Mouse (Mus musculus) gonadal fat pad, adult 2 months (tissue): ENCODE measurements around the gene Ccdc78. TPM values are rescaled to one million over a fixed set of nuclear protein-coding genes. Genes with fewer than 3 reads are reported as not detected.
"Not testable (repeated sequence)": the region's sequence is repeated elsewhere in the genome, so short reads cannot be mapped to it uniquely, and the experiment has no call there.

Experiments used
- DNase-seq: peaks from one replicate; pipeline ENCODE4 v3.0.0-alpha.2; 2012; ENCODE audit warnings: low read depth
- polyA plus RNA-seq: library from polyadenylated mRNA; depleted of rRNA; stranded (reverse); fragments of >200 nt; gene quantifications from 2 replicates; pipeline ENCODE4 v1.2.3, GENCODE M21; 2012

The Ccdc78 gene
- polyA plus RNA-seq, 1 experiment, result 0.30 TPM

GRCm38 (mm10) chr17:25783086-25783485 lies 3.3 kb upstream of the Ccdc78 start:
- DNase-seq, result no peak

DNA sequence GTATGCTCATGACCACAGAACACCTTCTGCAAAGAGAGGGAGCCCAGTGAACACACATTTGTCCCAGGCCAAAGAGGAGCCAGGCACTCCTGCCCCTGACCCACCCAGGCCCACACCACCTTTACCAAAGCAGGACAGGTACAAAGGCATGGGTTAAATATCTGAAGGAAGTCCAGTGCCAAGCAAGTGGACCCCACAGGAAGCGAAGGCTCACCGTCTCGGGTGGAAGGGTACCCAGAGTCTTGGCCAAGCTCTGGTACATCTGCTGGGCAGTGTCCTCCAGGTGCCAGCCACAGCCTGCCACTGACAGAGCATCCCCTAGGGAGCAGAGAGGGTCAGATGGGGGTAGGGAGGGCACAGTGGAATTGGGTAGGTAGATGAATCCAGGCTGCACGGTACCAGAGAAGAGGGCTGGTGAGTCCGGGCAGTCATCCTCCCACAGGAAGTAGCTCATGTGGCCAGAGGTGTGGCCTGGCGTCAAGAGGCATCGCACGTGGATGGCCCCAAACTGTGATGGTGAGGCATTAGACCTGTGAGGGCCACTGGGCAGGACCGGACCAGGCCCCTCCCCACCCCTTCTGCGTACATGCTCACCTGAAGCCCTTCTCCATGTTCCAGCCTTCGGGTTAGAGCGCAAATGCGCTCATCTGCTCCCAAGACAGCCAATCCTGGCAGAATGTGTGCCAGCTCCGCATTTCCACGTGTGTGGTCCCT lies 2.4 kb upstream of the Ccdc78 start:
- no peak for DNase-seq

DNA sequence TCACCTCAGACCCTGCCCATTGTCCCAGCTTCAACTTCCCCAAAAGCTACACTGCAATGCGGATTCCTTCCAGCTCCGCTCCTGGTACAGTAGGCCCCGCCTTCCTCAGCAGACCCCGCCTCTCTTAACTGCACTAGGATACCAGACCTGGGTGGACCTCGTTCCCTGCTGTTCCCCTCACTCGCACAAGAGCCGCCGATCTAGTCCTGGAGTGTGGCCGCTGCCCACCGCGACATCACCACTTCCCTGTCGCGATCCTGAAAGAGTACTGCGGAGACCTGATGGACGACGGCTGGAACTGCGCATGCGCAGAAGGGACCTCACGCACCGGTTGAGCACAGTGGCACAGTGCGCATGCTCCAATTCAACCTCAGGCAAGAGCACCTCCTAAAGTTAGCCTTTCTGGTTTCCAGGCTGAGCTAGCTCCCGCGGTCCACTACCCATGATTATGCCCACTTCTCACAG lies 1.1 kb upstream of the Ccdc78 start, which contains the start of gene Haghl:
Haghl (minus strand) TSS at position 393 of the 465 bp plus-strand sequence.
- no peak for DNase-seq

GRCm38 (mm10) chr17:25786781-25787504 lies 563 bp downstream of the Ccdc78 start:
- DNase-seq, result no peak

DNA sequence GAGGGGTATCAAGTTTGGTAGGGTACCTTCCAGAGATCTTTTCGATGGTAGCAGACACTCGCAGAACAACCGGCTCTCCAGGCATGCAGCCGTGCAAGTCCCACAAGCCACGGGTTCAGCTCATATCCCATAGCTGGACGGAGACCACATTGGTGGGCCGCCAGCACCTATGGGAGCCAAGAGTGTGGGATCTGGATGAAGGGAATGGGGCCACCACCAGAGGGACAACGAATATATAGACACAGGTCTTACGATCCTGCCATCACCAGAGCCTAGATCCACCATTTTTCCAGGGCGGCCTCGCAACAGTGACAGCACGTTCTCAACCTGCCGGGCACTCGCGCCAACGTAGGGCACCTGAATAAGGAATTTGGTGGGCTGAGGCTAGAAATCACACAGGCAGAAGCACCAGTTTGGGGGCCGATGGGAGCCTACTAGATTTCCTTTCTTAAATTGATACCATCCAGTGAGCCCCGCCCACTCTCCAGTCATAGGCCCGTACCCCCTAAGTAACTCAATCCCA lies 5.0 kb downstream of the Ccdc78 start:
- DNase-seq, result no peak

GRCm38 (mm10) chr17:25791843-25792527 lies 5.6 kb downstream of the Ccdc78 start:
- DNase-seq, result no peak

DNA sequence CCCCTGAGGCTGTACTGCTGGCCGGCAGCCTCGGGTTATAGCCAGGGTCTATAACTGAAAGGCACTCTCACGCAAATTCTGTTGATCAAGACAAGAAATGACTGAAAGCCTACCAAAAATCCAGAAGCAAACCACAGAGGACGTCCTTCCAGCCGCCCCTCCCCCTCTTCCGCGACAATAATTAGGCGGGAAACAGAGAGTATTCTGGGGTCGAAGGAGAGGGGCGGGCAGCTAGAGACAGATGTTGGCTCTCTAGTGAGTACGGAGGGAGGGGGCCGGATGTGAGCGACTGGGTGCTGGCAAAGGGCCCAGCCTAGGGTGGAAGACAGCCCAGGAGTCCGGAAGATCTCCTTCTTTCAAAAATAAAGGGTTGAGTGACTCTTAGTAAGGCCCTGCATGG lies 6.2 kb downstream of the Ccdc78 start, which contains the start of gene Fam173a:
Fam173a (minus strand) TSS at position 287 of the 400 bp plus-strand sequence.
- DNase-seq, result no peak

DNA sequence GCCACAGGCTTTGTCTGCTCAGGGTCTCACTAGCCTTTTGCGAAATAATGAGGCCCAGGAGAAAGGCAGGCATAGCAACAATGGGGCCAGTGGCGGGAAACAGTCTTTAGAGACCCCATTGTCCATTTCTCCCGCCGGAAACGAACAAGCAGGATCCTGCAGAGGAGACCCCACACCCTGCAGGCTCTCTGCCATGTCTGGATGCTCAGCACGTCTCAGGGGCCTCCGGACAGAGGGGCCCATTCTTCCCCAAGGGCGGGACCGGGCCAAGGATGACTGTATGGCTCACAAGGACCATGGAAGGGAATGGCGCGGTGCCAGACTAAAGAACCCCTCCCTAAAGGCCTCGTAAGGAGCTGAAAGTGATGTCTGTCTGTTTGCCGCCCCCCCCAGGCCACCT lies 7.8 kb downstream of the Ccdc78 start:
- DNase-seq, result no peak

DNA sequence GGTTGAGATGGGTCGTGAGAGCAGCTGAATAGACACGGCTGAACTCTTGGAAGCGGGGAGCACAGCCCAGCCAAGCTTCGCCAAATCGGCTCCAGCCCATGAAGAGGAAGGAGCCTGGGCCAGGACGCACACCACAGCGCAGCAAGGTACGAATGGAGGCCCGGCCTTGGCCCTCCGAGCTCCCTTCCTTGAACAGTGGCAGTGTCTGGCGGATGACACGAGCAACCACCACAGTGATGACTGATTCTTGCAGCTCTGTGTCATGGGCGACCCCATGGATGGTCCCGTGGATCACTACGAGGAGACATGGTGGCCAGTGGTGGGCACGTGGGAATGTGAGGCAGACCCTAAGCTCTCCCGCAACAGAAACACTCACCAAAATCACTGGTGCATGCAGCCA lies 8.6 kb downstream of the Ccdc78 start:
- DNase-seq, result no peak

DNA sequence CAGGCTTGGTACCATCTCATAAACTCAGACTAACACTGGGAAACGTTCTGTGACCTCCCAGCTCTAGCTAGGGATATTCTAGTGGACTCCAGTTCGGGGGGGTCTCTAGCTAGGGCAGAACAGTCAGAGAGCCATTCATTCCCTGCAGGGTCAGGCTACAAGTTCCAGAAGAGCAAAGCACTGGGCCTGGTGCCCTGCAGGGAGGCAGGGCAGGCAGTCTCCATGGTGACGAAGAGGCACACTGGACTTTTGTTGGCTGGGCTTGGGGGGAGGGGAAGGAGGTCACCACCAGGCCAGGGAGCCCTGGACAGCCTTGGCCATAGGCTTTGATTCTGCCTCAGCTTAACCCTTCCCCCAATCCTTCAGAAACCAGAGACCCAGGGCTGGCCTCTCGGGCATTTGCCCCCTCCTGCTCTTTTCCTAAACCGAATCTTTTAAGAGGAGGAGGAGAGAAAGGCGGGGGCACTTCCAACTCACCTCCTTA lies 9.3 kb downstream of the Ccdc78 start, which contains the start of gene AC134908.4:
AC134908.4 (minus strand) TSS at position 51 of the 484 bp plus-strand sequence.
- DNase-seq, result no peak

DNA sequence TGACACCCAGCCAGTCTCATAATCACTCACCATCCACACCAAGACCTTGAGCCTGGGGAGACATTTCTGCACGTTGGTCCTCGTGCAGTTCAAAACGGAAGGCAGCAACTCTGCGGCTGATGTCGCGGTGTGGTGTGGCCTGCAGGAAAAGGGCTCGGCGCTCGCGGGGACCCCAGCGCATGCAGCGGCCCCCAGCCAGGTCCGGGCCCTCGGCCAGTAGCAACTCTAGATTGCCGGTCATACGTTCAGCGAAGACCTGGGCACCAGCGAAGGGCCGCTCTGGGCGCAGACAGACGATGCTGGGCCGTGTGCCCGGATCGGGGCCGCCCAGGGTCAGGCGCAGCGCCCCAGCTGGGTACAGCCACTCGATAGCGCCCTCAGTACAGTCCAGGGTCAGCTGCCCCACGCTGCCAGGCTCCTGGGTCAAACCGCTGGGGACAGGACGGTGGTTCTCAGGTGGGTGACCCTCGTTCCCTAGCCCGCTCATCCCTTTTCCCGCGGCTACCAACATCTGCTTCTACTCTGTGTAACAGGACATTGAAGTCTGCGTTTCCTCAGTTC lies 9.9 kb downstream of the Ccdc78 start:
- no peak for DNase-seq

GRCm38 (mm10) chr17:25796951-25797369 lies 10.6 kb downstream of the Ccdc78 start, which contains the start of gene Metrn:
TSS of gene Metrn (minus strand) at chr17:25797136.
- DNase-seq, result no peak

- DNase-seq, result no peak
These were observed 14.6 kb downstream of the Ccdc78 start for GRCm38 (mm10) chr17:25801029-25801428.

DNA sequence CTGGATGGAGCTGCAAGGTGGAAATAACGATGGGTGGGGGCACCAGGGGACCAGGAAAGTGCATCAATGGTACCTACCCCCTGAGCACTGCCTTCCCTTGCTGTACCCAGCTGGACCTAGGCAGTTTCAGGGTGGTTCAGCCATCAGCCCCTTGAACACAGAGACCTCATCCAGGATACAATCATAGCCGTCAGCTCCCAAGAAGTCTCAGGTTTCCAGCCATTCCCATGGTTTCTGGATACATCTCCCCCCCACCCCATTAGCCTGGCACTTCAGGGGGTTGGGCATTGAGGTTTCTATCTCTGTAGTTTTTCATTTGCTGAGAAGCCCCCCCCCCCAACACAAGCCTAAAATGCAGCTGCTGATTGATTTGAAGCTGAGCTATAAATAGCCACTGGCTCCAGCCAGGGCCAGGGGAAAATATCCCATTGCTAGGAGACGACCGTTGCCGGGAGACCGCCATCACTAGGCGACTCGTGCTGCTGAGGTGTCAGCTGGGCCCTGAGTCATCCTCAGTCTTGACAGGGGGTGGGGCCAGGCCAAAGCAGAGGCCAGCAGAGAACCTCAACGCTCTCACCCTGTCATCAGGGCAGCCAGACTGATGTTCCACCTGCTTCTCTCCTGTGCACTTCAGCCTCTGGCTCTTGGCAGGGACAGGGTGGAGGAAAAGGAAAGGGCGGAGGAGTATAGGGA lies 16.6 kb downstream of the Ccdc78 start:
- no peak for DNase-seq

- DNase-seq, result no peak
These were observed 20.1 kb downstream of the Ccdc78 start for GRCm38 (mm10) chr17:25806507-25806906.

- not testable (repeated sequence) for DNase-seq
These were observed 21.1 kb downstream of the Ccdc78 start for GRCm38 (mm10) chr17:25807452-25807851.

- no peak for DNase-seq
These were observed 21.6 kb downstream of the Ccdc78 start for GRCm38 (mm10) chr17:25808028-25808427.

DNA sequence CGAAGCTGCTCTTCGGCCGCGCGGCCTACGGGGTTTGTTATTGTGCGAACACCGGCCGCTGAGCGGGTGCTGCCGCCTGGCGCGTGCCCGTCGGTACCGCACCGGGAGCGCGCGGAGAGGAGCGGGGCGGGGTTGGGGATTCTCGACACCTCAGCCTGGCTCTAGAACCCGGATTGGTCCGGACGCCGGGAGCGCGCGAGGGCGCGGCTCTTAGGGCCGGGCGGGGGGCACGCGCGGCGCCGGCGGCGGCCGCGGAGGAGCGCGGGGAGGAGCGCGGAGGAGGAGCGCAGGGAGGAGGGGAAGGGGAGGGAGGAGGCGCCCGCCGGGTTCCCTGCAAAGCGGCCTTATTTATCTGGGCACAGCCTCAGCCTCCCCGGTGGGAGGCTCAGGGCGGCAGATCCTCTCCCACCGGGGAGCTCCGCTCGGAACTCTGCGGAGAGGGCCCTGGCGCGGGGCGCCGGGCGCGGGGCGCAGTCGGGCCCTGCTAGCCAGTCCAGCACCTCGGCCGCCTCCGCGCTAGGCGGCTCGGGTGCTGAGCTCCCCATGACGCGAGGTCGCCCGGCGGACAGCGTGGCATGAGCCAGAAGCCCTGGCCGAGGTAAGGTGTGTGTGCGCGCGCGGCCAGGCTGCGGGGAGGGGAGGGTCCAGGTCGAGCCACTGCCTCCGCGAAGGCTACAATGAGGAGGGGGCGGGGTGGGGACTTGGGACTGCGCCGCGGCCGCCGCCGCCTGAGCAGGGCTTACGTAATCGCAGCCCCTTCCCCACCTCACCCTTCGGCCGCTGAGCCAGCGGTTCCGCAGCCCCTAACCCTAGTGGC lies 22.6 kb downstream of the Ccdc78 start, which contains the start of gene Fbxl16:
Fbxl16 (plus strand) TSS at position 297 of the 817 bp plus-strand sequence.
- no peak for DNase-seq

DNA sequence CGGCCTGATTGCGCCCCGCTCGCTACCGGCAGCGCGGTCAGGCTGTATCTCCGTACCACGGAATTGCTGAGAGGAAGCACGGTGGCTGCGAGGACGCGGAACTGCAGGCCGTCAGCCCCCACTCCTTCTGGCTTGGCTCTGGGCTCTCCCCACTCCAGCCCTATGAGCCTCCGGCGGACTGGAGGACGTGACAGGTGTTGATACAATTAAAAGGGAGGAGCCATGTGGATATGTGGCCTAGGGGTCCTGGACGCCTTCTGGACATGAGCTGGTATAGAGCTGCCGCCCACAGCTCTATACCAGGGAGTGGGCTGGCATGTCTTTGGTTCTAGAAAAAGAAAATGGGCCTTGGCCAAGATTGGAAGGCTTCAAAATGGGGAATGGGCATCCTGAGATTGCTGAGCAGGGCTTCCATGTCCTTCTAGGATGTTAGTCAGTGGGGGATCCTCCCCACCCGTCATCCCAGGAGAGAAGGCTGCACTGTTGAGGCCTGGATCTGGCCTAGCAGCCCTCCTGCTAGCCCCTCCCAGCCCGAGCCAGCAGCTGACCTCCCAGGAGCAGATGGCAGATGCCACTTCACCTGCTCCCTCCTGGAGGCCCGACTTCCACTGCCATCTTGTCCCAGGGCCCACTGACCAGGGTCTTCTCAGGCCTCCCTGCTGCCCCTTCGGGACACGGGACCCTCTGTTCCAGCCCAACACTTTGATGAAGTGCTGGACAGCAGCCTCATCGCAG lies 23.4 kb downstream of the Ccdc78 start:
- no peak for DNase-seq
